Mouse (Mus musculus): ENCODE measurements around the gene Mospd3.
A peak's percentile ranks its signal among the peaks of the same experiment; 100 is the strongest.

Gene Mospd3

DNA sequence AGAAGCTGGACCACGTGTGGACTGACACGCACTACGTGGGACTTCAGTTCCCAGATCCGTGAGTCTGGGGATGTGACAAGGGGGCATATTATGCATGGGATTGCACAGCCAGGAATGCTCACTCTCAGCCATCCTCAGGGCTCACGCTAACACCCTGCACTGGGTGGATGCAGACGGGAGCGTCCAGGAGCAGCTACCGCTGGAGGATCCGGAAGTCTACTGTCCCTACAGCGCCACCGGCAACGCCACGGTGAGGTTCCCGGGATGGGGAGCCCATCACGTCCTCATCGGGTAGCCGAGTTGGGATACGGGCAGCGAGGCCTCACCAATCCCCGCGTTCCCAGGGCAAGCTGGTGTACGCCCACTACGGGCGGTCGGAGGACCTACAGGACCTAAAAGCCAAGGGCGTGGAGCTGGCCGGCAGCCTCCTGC is 26.4 kb downstream of the Mospd3 start:
- DNase-seq (ENCODE audit: low read depth): no peak

DNA sequence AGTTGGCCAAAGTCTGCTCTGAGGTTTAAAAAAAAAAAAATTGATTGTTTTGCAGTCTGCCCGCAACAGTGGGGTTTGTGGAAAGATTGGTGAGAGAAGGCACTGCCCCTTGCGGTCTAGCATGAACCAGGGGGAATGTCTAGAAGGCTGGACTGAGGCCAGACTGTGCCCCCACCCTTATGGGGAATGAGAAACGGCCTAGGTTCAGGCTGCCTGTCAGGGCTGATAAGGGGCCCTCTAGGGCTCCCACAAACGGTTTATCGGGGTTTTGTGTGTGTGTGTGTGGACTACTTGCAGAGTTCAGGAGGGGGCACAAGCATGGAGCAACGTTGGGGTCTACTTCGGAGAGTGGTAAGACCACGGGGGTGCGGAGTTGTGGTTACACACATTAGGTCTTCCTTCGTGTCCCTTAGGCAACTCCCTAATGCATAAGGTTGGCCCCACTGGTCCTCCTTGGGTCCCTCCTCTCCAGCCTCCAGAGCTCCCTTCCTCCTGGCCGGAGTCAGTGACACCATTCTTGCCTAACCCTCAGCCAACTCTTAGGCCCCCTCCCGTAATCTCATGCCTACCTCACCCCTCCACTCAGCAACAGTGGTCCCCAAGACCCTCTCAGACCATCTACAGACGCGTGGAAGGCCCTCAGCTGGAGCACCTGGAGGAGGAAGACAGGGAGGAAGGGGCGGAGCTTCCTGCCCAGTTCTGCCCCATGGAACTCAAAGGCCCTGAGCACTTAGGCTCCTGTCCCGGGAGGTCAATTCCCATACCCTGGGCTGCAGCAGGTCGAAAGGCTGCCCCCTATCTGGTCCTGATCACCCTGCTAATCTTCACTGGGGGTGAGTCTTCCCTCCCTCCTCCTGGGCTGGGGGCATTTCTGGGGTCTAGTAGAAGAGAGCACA is 29.9 kb downstream of the Mospd3 start:
- peak; percentile 51 for DNase-seq (ENCODE audit: low read depth)

DNA sequence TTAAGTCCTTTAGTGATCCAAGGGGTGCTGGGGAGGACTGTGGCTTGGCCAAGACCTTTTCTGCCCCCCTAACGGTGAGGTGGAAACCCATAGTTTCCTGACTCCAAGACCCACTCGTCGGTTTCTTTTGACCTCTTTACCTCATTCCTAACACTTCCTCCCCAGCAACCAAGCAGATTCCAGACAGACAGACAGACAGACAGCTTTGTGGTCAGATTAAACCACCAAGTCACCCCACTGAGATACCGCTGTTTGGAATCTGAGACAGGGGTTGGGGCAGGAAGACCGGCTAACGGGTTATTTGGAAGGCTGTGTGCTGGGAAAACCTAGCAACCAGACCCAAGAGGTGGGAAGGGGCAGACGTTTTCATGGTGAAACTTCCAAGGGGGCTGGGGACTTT is 30.7 kb downstream of the Mospd3 start:
- no peak for DNase-seq (ENCODE audit: low read depth)

DNA sequence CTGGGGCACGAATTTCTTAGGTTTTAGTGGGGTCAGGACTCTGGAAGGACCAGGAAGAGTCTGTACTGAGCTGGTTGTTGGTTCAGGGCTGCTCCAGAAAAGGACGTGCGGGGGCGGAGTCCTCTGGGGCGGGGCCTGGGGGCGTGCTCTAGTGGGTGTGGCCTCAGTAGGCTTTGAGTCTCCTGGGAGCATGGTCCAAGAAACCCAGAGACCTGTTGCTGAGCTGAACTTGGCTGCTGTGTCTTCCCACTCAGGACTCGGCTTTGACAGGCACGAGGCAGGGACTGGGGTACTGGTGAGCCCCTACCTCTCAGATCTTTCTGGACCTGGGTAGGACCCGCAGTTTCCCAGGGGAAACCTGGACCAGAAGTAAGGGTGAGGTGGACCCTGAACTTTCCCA is 31.2 kb downstream of the Mospd3 start, which contains the start of gene Tfr2:
TSS of gene Tfr2 (plus strand) at position 176 of the 400 bp plus-strand sequence.
- DNase-seq (ENCODE audit: low read depth): peak; percentile 77

DNA sequence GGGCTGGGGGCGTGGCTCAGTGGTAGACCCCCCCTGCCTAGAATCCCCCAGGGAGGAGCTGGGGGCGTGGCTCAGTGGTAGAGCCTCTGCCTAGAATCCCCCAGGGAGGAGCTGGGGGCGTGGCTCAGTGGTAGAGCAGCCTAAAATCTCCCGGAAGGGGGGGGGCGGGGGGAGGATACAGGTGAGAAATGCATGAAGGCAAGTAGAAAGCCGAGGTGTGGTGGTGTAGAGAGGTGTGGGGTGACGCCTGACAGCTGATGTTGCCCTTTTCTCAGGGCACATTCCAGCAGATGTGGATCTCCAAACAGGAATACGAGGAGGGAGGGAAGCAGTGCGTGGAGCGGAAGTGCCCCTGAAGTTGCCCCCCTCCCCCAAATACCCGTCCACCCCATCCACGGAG is 31.8 kb downstream of the Mospd3 start:
- no peak for DNase-seq (ENCODE audit: low read depth)

DNA sequence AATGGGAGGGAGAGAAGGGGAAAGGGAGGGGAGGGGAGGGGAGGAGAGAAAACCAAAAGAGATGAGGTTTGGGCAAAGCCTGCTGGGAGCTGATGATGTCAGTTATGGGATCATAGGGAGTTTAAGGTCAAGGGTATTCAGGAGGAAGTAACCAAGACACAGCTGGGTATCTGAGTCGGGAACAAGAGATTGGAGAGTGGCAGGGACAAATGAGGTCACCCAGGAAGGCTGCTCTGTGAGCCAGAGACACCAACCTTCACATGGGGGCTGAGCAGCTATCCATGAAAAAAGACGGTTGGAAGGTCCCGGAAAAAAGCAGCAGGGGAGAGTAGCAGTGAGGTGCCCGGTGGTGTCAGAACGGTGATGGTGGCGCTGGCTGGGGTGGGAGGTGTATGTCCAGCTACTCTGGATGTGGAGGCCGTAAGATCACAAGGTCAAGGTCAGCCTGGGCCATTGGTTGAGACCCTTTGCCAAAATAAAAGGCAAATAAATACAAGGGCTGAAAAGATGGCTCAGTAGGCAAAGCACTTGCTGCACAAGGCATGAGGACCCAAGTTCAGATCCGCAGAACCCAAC is 32.5 kb downstream of the Mospd3 start:
- DNase-seq (ENCODE audit: low read depth): no peak

DNA sequence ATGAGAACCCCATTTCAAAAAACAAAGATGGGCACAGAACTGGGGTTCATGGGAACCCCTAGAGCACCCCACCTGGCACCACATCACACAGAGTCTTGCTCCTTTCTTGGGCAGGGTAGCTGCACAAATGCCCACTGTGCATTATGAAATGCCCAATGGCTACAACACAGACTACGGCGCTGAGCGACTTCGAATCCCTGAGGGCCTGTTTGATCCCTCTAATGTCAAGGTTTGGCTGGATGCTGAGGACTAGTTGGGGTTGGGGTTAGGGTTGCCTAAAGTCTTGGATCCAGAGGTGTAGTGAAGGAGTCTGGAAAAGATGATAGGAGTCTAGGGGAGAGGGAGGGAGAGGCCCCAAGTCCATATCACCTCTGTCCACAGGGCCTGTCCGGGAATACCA is 34.4 kb downstream of the Mospd3 start:
- DNase-seq (ENCODE audit: low read depth): no peak

DNA sequence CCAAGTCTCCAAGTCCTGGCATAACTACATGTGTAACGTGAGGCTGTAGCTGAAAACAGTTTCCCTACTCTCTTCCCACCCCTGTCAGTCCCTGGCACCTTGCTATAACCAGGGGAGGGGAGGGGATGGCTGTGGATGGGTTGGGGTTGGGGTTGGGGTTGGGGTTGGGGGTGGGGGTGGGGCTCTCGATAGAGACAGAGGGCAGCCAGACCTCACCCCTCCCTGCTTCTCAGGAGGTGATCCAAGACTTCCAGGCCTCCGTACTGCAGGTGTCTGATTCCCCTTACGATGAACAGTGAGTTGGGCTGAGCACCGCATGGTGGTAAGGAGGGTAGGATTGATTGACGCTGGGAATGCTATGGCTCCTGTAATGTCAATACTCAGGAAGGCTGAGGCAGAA is 35.1 kb downstream of the Mospd3 start:
- no peak for DNase-seq (ENCODE audit: low read depth)

DNA sequence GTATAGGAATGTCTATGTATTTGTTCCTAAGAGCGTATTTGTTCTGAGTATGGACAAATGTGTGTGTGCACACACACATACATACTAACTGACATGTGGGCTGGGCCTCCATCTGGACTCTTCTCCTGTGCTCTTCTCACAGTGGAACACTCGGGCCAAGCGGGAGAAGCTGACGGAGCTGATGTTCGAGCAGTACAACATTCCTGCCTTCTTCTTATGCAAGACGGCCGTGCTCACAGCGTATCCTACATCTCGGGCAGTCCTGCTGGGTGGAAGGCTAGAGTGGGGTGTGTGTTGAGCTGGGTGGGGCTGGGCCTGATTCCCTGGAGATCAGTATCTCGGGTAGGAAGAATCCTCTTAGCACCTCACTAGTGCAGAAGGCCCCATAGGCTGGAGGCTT is 37.9 kb downstream of the Mospd3 start:
- DNase-seq (ENCODE audit: low read depth): no peak

DNA sequence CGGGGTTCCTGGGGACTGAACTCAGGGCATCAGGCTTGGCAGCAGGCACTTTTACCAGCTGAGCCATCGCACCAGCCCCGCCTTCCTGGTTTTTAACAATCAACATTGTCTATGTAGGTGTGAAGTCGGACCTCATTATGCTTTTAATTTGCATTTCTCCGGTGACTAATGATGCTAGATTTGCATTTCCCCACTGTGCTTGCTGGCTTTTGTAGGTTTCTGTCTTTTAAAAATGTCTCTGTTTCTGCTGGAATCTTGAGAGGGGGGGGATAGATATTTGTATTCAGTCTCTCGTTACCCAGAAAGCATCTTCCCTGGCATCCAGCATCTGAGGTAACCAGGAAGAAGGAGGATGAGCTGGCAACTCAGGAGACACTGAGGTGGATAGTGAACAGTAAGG is 39.3 kb downstream of the Mospd3 start:
- DNase-seq (ENCODE audit: low read depth): no peak

DNA sequence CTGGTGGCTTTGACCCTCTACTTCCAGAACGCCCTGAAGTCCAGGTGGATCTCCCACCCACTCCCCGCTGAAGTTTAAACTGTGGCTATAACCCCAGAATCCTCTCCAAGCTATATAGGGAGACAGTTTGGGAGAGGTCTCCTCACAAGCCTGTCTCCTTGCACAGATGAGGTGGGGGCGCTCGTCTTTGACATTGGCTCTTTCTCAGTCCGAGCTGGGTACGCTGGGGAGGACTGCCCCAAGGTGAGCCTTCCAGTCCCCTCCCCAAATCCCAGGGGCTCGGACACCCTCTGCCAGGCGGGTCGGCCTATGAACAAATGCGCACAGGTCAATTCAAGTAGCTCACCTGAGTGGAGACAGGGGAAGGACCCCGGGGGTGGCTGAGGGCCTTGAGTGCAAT is 47.0 kb downstream of the Mospd3 start:
- DNase-seq (ENCODE audit: low read depth): no peak

DNA sequence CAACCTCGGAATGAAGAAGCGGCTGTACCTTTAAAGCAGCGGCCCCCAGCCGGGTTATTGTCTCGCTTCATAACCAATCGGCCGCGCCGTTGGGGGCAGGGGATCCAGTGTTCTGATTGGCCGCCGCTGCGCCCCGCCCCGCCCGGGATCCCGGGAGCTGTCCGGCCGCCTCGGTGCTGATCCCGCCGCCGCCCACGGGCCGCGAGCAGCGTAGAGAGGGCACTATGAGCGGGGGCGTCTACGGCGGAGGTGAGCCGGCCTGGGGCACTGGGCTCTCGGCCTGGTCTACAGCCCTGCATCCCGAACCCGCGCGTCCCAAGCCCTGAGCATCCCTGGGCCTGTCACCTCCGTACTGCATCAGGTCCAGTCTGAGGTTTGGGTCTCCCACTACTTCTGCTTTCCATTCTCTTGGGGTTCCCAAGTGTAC is 47.4 kb downstream of the Mospd3 start, which contains the start of gene Actl6b:
TSS of gene Actl6b (plus strand) at position 107 of the 427 bp plus-strand sequence.
- peak; percentile 50 for DNase-seq (ENCODE audit: low read depth)

DNA sequence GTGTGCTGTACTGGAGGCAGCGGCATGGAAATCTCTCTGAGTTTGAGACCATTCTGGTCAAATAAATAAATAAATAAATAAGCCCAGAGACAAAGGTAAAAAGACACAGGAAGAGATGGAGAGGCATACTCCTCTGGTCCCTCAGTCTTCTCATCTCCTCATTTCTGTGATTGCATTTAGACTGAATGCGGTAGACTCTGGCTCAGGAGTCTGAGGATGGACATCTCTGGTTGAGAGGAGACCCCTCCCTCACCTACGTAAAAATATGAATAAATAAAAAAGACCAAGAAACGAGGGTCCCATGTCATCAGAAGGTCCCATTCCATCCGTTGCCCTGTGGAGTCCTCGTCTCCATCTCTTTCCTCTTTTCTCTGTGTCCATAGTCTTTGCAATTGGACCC is 47.9 kb downstream of the Mospd3 start:
- DNase-seq (ENCODE audit: low read depth): no peak

DNA sequence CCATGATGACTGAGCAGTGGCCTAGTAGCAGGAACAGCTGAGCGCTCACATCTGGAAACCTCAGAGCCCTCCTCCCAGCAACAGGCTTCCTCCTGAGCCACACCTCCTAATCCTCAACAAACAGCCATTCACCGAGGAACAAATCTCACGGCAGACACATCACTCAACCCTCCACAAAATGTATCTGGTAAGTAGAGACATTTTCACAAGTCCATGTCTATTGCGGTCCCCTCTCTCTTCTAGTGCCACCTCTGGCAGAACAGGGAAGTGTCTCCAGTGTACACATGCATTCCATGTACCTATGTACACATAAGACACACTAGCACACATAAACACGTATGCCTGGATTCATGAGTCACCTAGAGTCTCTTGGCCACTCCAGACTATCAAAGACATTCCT is 49.7 kb downstream of the Mospd3 start:
- DNase-seq (ENCODE audit: low read depth): no peak

DNA sequence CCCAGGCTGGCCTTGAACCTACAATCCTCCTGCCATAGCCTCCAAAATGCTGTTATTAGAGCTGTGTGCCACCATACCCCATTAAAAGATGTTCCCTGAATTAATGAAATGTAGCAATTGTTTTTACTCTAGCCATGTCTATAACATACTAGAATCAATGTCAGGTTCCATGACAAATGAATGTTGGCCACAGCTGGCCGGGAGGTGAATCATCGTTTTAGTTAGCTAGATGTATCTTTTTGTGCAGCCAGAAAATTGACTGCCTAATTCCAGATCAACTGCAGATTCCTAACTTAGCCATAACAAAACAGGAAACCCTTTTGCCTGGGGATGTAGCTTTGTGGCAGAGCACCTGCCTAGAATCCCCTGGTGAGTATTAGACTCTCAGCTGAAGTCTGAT is 51.0 kb downstream of the Mospd3 start:
- DNase-seq (ENCODE audit: low read depth): no peak
